Mouse (Mus musculus) 3134 (cell line): ENCODE measurements around the gene Olfr693.
"Not testable (repeated sequence)": the region's sequence is repeated elsewhere in the genome, so short reads cannot be mapped to it uniquely, and the experiment has no call there.

Source experiments
- DNase-seq: peaks from one replicate; pipeline ENCODE4 v3.0.0-alpha.2; 2011; ENCODE audit warnings: low spot score; ENCODE audit not compliant: insufficient read length; ENCODE audit errors: extremely low read depth

Olfr693 gene

GRCm38 (mm10) chr7:106680484-106680883 lies at the start of gene Olfr693:
TSS of gene Olfr693 (minus strand) at chr7:106680584.
- DNase-seq: no peak

- DNase-seq: not testable (repeated sequence)
These were observed 45.3 kb upstream of the Olfr693 start for GRCm38 (mm10) chr7:106725654-106726053.

GRCm38 (mm10) chr7:106716296-106716695 lies 35.9 kb upstream of the Olfr693 start, which contains the start of gene Olfr695:
TSS of gene Olfr695 (minus strand) at chr7:106716396.
- DNase-seq: no peak

- DNase-seq: no peak
These were observed 31.1 kb upstream of the Olfr693 start for GRCm38 (mm10) chr7:106711463-106711862.

- DNase-seq: not testable (repeated sequence)
These were observed 27.3 kb upstream of the Olfr693 start for GRCm38 (mm10) chr7:106707705-106708104.

GRCm38 (mm10) chr7:106696891-106697290 lies 16.5 kb upstream of the Olfr693 start:
- DNase-seq: no peak

GRCm38 (mm10) chr7:106692976-106693375 lies 12.6 kb upstream of the Olfr693 start:
- DNase-seq: no peak

- DNase-seq: no peak
These were observed 11.3 kb upstream of the Olfr693 start, which contains the start of gene Olfr694 for GRCm38 (mm10) chr7:106691714-106692113. TSS of gene Olfr694 (minus strand) at chr7:106691814.

GRCm38 (mm10) chr7:106685382-106685781 lies 5.0 kb upstream of the Olfr693 start:
- DNase-seq: no peak

GRCm38 (mm10) chr7:106652344-106652652 lies 28.1 kb downstream of the Olfr693 start:
- no peak for DNase-seq

- DNase-seq: no peak
These were observed 28.6 kb downstream of the Olfr693 start for GRCm38 (mm10) chr7:106651555-106652343.

- no peak for DNase-seq
These were observed 30.6 kb downstream of the Olfr693 start for GRCm38 (mm10) chr7:106649774-106650173.

- DNase-seq: no peak
These were observed 35.1 kb downstream of the Olfr693 start for GRCm38 (mm10) chr7:106645261-106645660.

- DNase-seq: no peak
These were observed 36.0 kb downstream of the Olfr693 start for GRCm38 (mm10) chr7:106644222-106644870.

- DNase-seq: no peak
These were observed 39.5 kb downstream of the Olfr693 start for GRCm38 (mm10) chr7:106640839-106641238.

- DNase-seq: no peak
These were observed 44.8 kb downstream of the Olfr693 start for GRCm38 (mm10) chr7:106635560-106635959.
